Mouse (Mus musculus): ENCODE data around the gene Apoc3.

The Apoc3 gene

DNA sequence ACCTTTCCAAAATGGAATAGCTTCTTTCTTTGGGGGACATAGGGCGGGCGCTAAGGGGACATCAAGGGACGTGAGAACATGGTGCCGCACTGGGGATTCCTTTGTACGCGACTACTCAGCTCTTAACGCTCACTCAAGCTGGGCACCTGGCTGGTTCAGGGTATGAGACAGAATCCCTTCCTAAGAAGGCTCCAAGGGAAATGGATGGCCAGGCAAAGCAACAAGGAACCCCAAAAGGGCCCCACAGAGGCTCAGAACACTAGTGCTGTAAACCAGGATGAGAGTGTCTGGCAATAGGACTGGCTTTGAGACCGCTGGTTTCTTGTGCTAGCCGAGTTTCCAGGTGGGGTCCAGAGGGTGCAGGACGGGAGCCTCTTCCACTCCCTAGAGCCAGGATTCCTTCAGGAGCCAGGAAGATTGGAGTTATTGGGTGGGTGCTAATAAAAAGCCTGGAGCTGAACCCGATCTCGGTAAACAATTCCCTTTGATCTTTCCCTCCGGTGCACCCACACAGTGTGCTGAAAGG lies 4.9 kb downstream of the Apoc3 start:
- DNase-seq (ENCODE audit: low read depth), result no peak

DNA sequence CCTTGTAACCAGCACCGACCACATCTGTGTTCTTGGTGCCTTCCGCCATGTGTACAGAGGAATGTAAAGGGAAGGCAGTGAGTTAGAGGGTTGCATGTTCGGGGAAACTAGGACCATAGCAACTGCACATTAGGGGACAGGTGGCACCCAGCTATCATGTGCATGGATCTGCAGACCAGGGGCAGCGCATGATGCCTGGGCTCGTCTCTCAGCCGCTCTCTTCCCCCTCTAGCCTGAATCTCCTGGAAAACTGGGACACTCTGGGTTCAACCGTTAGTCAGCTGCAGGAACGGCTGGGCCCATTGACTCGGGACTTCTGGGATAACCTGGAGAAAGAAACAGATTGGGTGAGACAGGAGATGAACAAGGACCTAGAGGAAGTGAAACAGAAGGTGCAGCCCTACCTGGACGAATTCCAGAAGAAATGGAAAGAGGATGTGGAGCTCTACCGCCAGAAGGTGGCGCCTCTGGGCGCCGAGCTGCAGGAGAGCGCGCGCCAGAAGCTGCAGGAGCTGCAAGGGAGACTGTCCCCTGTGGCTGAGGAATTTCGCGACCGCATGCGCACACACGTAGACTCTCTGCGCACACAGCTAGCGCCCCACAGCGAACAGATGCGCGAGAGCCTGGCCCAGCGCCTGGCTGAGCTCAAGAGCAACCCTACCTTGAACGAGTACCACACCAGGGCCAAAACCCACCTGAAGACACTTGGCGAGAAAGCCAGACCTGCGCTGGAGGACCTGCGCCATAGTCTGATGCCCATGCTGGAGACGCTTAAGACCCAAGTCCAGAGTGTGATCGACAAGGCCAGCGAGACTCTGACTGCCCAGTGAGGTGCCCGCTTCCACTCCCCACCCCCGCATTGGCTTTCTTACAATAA lies 5.6 kb downstream of the Apoc3 start:
- DNase-seq (ENCODE audit: low read depth), result peak; percentile 59

DNA sequence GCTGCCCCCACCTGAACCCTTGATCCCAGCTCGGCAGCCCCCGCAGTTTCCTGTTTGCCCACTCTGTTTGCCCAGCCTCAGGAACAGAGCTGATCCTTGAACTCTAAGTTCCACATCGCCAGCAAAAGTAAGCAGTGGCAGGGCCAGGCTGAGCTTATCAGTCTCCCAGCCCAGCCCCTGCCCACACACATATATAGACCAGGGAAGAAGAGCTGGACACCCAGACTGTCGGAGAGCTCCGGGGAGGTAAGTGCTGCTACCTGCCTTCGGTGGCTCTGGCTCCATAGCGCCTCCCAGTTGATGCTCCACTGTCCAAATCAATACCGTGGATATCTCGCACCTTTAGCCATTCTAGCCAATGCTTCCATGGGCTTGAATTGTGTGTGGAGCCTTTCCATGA lies 6.9 kb downstream of the Apoc3 start, which contains the start of gene Apoa1:
Gene Apoa1 (plus strand): TSS at position 90 of the 400 bp plus-strand sequence.
- no peak for DNase-seq (ENCODE audit: low read depth)

DNA sequence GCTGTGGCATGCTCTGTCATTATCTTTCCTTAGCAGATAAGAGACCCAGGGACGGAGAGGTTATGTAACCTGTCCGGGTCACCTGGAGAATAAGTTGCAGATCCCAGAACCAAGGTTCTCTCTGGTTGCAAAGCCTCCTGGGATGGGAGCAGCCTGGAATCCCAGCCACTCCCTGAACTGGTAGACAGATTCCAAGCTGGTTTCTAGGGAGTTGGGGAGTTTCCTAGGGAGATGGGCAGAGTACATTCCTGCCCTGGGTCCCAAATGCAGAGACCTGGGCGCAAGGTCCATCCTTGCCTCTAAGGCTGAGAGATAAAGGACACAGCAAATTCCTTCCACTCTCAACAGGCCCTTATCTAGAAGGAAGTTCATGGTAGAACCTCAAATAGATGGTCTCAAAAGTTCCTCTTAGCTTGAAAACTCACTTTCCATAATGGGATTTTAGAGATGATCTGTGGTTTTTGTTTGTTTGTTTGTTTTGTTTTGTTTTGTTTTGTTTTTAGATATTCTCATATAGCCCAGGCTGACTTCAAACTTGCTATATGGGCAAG lies 8.3 kb downstream of the Apoc3 start:
- DNase-seq (ENCODE audit: low read depth), result no peak

DNA sequence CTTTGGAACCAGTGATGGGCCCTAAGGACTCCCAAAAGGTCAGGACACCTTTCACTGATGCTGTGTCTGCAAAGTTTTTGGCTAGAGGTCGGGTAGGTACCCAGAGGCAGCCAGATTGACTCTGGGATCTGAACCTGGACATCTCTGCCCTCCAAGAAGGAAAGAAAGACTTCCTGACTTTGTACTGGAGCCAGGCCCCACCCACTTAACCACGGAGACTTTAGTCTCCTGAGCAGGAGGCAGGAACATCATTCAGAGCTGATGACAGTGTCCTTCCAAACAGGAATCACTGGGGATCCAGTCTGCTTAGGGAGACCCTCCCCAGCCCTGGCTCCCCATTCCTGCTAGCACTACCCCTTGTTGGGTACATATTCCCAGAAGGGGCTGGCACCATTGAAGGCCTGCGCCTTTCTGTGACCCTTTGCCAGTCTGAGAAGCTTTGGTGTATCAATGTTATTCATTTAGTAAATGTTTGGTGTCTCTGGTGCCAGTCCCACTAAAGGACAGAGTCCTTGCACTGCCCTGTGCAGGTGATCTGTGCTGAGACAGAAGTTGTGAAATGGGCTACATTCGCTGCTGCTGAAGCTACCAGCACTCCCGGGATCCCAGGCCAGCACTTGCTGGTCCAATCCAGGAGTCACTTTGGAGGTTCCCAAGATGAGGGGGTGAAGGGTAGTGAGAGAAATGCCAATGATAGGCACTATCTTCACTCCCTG lies 10.3 kb downstream of the Apoc3 start:
- DNase-seq (ENCODE audit: low read depth), result no peak

DNA sequence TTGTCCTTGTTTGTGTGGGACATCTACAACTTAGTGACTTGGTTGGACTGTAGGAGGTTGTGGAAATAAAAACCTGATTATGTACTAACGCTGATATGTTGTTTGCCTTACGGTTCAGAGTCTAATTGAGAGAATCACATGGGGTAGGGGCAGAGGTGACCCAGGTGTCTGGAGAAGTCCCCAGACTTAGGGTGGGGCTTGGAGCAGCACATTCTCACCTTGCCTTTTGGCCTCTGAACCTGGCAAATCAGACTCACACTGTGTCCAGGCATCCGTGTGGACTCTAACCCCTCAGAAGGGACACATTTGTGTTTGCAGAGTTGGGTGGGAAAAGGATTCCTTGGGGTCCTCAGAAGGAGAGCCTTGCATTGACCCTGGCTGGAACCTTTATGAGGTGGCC lies 11.3 kb downstream of the Apoc3 start:
- DNase-seq (ENCODE audit: low read depth), result no peak

DNA sequence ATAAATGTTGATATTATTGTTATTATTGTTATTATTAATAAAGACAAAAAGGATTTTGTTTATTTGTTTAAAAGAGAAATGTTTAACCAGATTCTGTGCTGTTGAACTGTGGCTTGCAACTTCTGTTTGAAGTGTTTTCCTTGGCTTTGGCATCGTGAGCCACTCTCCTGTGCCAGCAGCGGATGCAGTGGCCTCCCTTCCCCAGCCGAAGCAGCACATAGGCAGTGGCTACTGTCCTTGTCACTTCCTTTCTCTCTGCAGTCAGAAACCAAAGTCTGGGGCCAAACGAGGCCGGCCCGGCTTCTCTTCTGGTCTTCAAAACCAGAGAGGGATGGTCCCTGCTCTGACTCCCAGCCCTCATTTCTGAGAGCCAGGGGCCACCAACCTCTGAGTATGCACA lies 12.3 kb downstream of the Apoc3 start:
- DNase-seq (ENCODE audit: low read depth), result no peak

DNA sequence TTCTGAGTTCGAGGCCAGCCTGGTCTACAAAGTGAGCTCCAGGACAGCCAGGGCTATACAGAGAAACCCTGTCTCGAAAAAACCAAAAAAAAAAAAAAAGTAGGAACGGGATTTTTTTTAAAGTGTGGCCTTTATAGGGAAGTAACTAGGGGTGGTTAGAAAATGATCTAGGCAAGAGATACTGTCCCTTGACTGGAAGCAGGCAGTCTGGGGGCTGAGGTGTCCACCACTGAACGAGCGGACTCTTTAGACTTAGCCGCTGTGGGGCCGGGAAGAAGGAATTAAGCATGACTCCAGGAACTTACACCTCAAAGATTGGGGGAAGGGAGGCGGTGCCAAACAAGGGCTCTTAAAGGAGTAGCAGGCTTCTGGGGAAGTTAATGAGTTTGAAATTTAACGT lies 17.3 kb downstream of the Apoc3 start:
- no peak for DNase-seq (ENCODE audit: low read depth)

DNA sequence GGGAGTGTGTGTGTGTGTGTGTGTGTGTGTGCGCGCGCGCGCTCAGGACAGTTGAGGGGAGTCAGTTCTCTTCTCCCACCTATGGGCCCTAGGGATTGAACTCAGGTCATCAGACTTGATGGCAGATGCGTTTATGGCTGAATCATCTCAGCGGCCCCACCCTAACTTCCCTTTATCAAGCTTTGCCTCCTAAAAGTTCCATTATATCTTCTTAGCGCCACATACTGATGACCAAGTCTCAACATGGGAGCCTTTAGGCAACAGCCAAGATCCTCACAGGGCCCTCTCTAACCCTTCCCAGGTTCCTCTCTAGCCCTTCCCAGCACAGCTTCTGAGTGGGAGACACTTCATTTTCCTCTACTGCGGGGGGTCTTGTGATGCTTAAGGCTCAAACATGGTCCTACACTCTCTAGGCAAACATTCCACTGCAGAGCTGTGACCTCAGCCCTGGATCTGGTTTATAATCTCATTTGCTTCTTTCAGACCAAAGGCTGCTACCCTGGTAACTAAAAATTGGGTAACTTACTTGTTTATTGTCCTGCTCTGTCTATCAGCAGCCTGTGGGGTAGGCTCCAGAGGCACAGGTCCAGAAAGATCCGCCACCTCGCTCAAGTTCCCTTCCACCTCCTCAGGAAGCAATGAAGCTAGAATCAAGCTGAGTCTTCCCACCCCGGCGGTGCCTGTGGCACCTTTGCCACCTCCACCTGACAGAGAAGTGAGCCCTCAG lies 18.5 kb downstream of the Apoc3 start:
- no peak for DNase-seq (ENCODE audit: low read depth)

DNA sequence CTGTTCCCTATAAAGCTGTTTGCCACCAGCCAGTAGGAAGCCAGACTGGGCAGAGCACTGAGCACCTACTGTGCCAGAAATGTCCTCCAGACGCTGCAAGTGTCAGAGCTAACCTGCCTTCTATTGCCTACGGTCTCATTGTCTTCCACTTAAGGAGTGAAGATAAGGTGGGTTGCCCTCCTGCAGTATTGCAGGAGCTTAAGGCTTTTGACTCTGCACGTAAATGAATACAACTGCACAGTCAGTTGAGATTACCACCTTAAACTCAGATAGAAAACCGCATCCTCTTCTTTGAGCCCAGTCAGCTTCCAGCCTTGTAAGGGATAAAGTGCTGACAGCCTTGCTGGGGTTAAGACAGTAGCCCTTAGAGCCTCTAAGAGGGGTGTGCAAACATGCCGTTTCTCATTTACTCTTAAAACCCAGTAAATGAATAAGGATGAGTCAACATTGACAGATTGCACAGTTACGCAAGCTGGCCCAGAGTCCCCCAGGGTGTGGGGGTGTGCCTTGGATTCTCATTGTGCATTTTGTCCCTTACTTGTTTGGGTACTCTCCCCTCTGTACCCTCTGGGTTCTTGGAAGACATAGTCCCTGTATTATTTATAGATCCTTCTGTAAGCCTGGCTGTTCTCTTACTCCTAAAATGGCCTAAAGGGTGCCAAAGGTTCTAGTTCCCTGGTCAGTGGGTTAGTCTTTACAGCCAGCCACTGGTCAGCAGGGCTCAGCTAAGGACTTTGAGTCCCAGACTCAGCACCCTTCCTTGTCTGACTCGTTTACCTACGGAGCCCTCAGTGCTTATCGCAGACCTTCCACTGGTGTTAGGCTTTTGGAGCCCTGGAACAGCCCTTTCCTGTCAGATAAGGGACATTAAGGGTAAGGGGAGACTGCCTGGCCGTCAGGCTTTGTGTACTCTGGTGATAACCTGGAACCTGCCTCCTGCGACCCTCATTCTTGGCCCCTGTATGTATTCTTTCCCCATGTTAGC lies 19.8 kb downstream of the Apoc3 start:
- peak; percentile 73 for DNase-seq (ENCODE audit: low read depth)

DNA sequence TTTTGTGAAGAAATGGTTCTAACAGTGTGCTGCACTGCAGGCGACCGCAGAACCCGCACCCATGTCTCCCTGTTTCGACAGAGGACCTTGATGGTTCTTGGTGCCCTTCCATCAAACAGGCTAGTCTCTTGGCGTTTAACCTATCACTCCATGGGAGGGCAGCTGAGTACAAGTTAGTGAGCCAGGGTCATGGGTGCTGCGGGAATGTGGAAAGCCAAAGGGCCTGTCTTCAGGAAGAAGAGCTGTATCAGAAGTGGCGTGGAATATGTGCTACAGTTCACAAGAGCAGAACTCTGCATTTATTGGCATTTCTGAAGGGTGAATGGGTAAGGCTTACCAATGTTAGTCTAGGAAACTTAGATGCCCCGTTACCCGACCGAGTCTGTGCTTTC lies 20.5 kb downstream of the Apoc3 start:
- DNase-seq (ENCODE audit: low read depth), result no peak

DNA sequence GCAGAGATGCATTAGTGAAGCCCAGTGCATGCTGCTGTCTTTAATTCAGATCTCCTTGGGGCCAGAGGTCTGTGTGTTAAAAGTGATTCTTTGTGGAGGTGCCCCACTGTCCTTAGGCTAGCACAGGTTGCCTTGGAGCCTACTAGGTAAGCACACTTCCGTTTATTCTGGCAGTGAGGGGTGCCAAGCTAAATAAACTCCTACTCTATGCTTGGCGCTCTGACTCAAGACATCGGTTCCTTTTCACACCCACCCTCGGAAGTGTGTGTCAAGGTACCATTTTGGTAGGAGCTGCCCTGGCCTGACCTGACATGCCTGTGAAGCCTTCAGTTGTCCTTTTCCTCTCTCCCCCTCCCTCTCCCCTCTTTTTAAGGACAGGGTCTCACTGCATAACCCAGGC lies 21.2 kb downstream of the Apoc3 start:
- DNase-seq (ENCODE audit: low read depth), result no peak

DNA sequence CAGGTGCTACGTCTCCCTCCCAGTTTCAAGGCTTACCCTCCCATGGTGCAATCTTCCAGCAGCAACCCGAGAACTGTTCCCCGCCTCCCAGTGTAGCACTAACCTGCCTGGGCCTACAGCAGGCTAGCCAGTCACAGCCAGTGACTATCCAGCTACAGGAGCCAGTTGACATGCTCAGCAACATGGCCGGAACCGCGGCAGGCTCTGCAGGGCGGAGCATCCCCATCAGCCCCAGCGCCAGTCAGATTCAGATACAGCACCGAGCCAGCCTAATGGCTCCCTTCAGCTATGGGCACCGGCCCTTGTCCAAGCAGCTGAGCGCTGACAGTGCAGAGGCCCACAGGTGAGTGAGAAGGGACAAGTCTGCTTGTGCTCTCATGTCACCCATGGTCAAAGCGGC lies 25.0 kb downstream of the Apoc3 start:
- DNase-seq (ENCODE audit: low read depth), result no peak

DNA sequence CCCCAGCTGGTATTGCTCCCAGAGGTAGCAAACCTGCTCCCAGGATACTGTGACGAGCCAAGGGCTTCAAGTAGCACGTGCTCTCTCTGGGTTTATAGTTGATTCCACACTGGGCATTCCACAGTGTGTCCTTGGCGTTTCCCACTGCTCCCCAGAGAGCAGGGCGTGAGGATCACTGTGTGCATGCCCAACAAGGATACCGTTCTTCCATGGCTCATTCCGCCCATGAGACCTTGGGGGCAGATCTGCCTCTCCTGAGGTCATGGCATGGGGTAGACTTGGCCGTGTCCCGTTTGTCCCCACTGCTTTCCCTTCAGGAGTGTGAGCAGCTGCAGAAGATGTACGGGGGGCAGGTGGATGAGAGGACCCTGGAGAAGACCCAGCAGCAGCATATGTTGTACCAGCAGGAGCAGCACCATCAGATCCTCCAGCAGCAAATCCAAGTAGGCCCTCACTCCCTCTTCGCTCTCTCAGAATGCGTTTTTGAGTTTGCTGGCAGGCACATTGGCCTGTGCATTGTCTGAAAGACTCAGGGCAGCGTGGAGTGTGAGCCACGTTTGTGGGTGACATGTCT lies 26.9 kb downstream of the Apoc3 start:
- no peak for DNase-seq (ENCODE audit: low read depth)

DNA sequence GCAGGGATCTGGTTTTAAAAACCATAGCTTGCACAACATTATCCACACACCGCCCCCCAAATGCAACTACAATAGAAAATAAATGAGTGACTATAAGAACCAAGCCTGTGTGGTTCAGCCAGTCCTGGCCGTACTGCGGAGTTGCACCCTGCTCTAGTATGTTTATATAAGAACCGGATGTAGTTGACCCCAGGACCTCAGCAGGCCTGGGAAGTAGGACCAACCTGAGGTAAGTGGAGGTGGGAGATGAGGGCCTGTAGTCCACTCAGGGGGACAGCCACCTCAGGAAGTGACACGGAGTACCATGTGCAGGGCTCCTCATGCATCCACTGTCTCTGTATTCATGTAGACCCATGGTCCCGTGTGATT lies 28.0 kb downstream of the Apoc3 start:
- DNase-seq (ENCODE audit: low read depth), result no peak

DNA sequence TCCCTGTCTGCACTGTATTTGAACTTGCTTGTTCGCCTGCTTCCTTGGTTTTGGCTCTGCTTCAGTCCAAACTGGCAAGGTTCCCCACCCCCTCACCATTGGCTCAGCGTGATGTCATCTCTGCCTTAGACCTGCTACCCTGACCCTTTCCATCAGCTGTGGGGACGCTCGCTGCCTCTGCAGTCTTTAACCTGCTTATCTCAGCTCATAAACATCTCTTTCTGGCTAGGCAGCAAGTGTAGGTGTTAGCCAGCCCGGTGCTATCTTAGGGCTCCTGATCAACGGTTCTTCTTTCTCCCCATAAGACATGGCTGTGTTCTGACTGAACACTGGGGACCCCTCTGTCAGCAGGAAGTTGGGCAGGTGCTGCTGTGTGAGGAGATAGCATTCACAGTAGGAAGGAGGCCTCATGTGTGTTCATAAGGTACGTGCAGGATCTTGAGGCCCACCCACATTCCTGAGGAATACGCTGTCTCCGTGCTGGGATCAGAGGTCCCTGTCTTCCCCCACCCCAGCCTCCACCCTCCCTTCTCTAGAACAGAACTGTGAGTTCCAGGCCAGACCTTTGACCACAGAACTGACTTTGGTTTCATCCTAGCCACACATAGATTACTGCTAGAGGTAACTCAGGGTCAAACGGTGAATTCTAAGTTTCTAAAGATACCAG lies 28.5 kb downstream of the Apoc3 start:
- no peak for DNase-seq (ENCODE audit: low read depth)

DNA sequence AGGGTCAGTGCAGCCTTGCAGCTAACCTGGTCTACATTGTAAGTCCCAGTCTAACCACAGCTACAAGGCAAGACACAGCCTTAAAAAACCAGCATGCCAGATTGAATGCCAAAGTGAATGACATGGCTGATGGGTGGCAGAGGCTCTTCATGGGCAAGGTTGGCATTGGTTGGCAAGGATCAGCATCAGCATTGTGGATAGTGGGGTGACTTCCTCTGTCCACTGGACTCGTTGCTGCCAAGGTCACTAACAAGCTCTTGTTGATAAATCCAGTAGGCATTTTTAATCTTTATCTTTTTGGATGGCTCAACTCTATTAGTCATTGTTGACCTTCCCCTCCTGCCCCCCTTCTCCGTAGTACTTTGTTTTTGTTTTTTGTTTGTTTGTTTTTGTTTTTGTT lies 35.8 kb downstream of the Apoc3 start:
- DNase-seq (ENCODE audit: low read depth), result no peak

DNA sequence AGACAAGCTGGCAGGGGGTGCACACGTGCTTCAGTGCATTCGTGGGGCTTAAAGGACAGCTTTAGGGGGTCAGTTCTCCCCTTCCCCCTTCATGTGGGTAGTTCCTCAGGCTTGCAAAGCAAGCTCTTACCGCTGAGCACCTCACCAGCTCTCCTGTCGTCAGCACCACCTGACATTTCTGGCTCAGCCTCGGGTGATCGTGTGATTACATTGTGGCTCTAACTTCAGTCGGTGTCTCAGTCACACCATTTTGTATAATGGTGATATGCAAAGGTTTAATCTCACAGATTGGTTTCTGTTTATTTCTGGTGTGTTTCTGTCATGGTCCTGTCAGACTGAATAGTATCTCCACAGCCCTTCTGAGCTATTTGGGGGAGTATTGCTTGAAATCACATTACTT lies 36.5 kb downstream of the Apoc3 start:
- DNase-seq (ENCODE audit: low read depth), result no peak

DNA sequence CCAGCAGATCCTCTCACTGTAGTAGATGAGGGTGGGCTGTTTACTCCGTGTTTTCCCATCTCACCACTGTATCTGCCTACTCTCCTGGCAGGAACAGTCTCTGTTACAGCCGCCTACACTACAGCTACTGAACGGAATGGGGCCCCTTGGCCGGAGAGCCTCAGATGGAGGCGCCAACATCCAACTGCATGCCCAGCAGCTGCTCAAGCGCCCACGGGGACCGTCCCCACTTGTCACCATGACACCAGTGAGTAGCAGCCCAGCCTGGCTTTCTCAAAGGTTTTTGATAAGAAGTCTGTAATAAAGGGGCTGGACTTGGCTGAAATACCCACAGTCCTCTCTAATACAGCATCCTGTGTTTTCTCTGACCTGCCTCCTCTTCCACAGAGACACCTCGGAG lies 37.0 kb downstream of the Apoc3 start:
- DNase-seq (ENCODE audit: low read depth), result no peak

DNA sequence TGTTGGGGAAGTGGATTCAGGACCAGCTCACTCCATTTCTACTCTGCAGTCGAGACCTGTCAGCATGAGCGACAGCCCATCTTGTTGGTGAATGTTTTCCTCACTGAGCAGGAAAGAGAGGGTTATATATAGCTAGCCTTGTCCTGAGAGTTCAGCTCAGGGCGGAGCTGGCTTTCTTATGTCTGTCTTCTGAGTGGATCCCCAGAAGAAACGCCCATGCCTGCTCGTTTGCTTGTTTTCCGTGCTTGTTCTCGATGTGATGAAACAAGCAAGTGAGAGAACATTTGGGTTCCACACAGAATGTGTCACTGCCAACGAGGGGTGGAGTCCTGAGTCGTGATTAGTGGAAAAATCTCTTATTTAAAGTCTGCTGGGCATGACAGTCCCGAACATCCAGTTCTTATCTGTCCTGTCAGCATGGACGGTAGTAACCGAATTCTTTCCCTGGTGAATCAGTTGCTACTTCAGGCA lies 38.7 kb downstream of the Apoc3 start:
- no peak for DNase-seq (ENCODE audit: low read depth)
